Mouse (Mus musculus): ENCODE data around the gene Ube2r2. TPM values are rescaled to one million over a fixed set of nuclear protein-coding genes. Genes with fewer than 3 reads are reported as not detected.

Ube2r2 gene
- polyA plus RNA-seq, 1 experiment = 18.8 TPM

DNA sequence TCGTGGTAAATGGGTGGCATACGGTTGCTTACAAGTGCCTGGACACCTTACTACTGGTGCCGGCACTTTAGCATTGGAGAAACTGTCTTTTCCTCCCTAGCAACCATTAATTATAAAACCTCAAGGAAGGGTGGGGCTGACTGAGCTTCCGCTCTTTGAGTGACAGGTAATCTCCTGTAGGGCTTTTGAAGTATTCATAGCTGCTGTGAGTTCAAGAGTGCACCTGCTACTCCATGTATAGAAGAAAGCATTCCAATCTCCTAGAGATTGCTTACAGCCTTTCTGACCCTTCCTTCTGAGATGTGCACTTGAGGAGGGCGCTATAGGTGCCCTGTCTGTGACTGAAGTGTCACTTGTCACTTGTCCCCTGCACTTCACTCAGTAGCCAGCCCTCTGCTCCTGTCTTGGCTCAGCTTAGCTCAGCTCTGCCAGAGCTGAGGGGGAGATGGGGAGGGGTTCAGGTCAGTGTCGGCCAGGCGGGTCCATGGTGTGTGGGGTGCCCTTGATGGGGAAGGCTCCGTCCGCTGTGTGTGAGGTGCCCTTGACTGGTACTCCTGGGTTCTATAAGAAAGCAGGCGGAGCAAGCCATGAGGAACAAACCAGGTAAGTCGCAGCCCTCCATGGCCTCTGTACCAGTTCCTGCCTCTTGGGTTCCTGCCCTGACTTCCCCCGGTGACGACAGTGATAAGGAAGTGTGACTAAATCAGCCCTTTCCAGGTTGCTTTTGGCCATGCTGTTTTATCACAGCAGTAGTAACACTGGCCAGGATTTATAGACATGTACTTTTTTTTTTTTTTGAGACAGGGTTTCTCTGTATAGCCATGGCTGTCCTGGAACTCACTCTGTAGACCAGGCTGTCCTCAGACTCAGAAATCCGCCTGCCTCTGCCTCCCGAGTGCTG is 44.5 kb downstream of the Ube2r2 start:
- Histone ChIP-seq H3K36me3 (ENCODE audit: control insufficient read depth, insufficient read depth, low read length) (peaks cover 2% of the 10 kb centered on the region; the same call in 1 of the 2 replicates), H3K27me3 (ENCODE audit: control insufficient read depth, insufficient read depth, low read length) (no peaks in the 10 kb centered on the region), H3K27ac (ENCODE audit: control insufficient read depth, insufficient read depth, low read depth, low read length) (no peak overlapping the region), H3K4me1 (ENCODE audit: control insufficient read depth, insufficient read depth, low read length) (no peaks in the 10 kb centered on the region), H3K4me3 (ENCODE audit: control insufficient read depth, low read depth, low read length) (no peak overlapping the region)
- no peak for TF ChIP-seq CTCF (IDR thresholded peaks at IDR 0.05; ENCODE audit: control insufficient read depth, insufficient read depth, insufficient replicate concordance, low read depth, low read length)
- TF ChIP-seq POLR2A (IDR thresholded peaks at IDR 0.05; ENCODE audit: control insufficient read depth, low read depth, low read length) = no peak

DNA sequence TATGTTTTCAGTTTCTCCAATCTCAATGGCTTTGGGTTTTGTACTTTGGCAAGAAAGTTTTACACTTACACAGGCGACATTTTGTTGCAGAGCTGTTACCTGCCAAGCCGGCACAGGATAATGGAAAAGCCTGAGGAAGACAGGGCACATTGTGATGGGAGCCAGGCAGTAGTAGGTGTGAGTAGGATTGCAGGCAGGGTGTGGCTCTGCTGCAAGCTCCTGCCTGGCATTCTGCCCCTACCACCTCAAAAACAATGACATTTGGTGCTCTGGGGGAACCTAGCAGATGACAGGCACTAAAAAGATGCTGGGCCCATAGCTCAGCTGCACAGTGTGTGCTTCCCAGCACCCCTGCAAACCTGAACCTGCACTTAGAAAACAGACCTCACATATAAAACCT is 54.3 kb downstream of the Ube2r2 start:
- Histone ChIP-seq H3K36me3 (ENCODE audit: control insufficient read depth, insufficient read depth, low read length) (no peaks in the 10 kb centered on the region), H3K4me1 (ENCODE audit: control insufficient read depth, insufficient read depth, low read length) (no peaks in the 10 kb centered on the region), H3K4me3 (ENCODE audit: control insufficient read depth, low read depth, low read length) (no peak overlapping the region), H3K27ac (ENCODE audit: control insufficient read depth, insufficient read depth, low read depth, low read length) (no peak overlapping the region), H3K27me3 (ENCODE audit: control insufficient read depth, insufficient read depth, low read length) (no peaks in the 10 kb centered on the region)
- no peak for TF ChIP-seq CTCF (IDR thresholded peaks at IDR 0.05; ENCODE audit: control insufficient read depth, insufficient read depth, insufficient replicate concordance, low read depth, low read length)
- no peak for TF ChIP-seq POLR2A (IDR thresholded peaks at IDR 0.05; ENCODE audit: control insufficient read depth, low read depth, low read length)

DNA sequence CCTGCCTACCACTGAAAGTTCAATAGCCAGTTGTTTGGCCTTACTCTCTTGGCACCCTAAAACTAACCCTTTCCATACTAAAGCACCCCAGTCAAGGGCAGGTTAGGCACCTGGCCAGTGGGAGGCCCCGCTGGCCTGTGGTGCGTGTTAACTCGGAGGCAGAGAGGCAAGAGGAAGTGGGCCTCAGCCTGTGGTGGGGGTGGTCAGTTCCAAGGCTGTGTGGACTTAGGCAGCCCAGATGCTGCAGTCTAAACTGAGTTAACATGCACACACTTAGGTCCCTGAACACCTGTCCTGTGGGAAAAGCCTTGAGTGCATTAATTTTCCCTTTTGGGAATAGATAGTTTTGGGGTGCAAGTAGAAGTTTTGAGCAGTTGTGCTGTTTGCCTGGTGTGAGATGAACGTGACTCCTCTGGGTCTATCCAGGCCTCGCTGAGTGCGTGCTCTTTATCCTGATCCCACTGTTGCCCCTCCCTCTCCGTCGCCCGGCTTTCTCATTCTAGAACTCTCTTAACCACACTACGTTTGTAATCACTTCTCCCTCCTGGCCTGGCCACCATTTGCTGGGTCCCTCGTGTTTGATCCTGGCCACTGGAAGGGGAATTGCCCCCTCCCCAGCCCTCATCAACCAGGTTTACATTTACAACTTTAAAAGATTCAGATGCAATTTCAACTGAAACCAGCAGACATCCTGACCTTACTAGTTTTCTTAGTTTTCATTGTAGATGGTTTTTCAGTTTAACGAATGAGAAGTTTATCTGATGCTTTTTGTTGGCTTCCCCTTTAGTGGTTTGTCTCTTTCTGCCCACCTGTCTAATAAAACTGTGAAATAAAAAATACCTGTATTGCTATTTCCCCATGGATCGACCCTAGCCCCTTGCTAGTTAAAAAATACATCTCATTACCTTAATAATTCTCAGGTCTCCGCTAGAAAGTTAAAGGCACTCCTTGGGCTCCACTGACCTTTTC is 57.3 kb downstream of the Ube2r2 start:
- Histone ChIP-seq H3K27me3 (ENCODE audit: control insufficient read depth, insufficient read depth, low read length) (no peaks in the 10 kb centered on the region), H3K4me3 (ENCODE audit: control insufficient read depth, low read depth, low read length) (no peak overlapping the region), H3K4me1 (ENCODE audit: control insufficient read depth, insufficient read depth, low read length) (no peaks in the 10 kb centered on the region), H3K36me3 (ENCODE audit: control insufficient read depth, insufficient read depth, low read length) (no peaks in the 10 kb centered on the region), H3K27ac (ENCODE audit: control insufficient read depth, insufficient read depth, low read depth, low read length) (no peak overlapping the region)
- TF ChIP-seq POLR2A (IDR thresholded peaks at IDR 0.05; ENCODE audit: control insufficient read depth, low read depth, low read length) = no peak
- no peak for TF ChIP-seq CTCF (IDR thresholded peaks at IDR 0.05; ENCODE audit: control insufficient read depth, insufficient read depth, insufficient replicate concordance, low read depth, low read length)

DNA sequence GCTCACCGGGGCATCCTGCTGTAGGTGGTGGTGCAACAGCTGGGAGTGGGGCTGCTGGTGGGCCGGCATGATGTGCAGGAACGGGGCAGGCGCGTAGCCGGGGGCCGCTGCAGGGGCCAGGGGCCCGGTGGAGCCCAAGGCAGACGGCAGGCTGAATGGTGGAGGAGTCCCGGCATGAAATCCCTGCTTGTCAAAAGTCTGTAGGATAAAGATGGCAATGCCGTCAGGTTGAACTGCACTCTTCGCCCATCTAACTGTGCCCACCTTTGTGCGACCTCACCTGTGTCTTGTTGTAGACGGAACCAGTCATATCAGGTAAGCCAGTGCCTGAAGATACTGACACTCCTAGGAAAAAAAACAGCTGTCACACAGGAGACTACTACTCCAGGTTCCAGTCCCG is 59.8 kb downstream of the Ube2r2 start:
- no peak overlapping the region for H3K27ac ChIP-seq (ENCODE audit: control insufficient read depth, insufficient read depth, low read depth, low read length)
- H3K4me3 ChIP-seq (ENCODE audit: control insufficient read depth, low read depth, low read length) = no peak overlapping the region
- peaks cover 4% of the 10 kb centered on the region for H3K36me3 ChIP-seq (ENCODE audit: control insufficient read depth, insufficient read depth, low read length)
- H3K27me3 ChIP-seq (ENCODE audit: control insufficient read depth, insufficient read depth, low read length) = no peaks in the 10 kb centered on the region
- TF ChIP-seq CTCF (IDR thresholded peaks at IDR 0.05; ENCODE audit: control insufficient read depth, insufficient read depth, insufficient replicate concordance, low read depth, low read length) = no peak
- H3K4me1 ChIP-seq (ENCODE audit: control insufficient read depth, insufficient read depth, low read length) = no peaks in the 10 kb centered on the region

DNA sequence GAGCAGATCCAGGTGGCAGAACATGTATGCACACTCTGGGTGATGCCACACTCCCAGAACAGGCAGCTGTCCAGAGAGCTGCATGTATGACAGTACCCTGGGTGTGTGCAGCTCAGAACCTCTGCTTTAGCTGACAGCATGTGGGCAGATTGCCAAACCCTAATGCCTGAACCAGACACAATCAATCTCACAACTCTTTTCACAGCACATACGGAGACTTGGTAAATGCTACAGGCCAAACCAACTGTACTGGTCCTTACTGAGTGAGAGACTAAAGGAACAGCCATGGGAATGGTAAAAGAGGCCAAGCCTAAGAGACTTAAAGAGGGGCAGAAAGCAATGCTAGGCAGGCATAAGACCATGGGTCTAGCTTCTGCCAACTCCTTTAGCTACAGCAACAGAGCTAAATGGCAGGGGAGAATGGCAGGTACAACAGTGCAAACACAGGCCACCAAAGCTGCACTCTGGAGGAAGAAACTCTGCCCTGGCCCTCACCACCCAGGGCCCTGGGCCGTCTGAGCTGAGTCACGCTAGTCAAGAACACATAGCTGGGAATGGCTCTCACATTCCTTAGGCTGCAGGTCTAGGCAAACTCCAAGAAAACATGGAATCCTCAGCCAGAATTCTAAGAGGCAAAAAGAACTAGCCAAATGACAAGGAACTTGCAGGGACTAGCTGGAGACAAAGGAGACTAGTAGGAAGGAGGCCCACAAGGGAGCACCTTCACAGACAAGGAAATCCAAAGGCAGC is 61.5 kb downstream of the Ube2r2 start:
- H3K27me3 ChIP-seq (ENCODE audit: control insufficient read depth, insufficient read depth, low read length) = no peaks in the 10 kb centered on the region
- H3K36me3 ChIP-seq (ENCODE audit: control insufficient read depth, insufficient read depth, low read length) = peaks cover 8% of the 10 kb centered on the region
- H3K4me3 ChIP-seq (ENCODE audit: control insufficient read depth, low read depth, low read length) = no peak overlapping the region
- no peak for TF ChIP-seq CTCF (IDR thresholded peaks at IDR 0.05; ENCODE audit: control insufficient read depth, insufficient read depth, insufficient replicate concordance, low read depth, low read length)
- no peak for TF ChIP-seq POLR2A (IDR thresholded peaks at IDR 0.05; ENCODE audit: control insufficient read depth, low read depth, low read length)
- no peaks in the 10 kb centered on the region for H3K4me1 ChIP-seq (ENCODE audit: control insufficient read depth, insufficient read depth, low read length)
- H3K27ac ChIP-seq (ENCODE audit: control insufficient read depth, insufficient read depth, low read depth, low read length) = no peak overlapping the region

DNA sequence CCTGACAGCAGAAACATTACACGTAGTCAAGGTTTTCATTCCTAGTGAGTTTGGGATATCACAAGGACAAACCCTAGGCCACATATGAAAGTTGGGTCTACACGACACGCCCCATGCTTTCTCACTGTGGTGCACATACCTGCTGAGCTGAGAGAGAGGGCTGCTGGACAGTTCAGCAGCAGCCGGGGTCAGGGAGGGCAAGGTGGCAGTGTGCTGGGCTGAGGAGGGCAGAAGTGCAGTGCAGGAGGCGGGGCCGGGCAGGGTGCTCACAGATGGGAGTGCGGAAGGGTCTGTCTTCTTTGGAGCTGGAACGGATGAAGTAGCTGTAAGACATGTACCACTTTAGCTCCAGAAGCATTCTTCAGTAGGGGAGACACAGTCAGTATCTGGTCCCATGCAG is 66.6 kb downstream of the Ube2r2 start:
- Histone ChIP-seq H3K4me1 (ENCODE audit: control insufficient read depth, insufficient read depth, low read length) (no peaks in the 10 kb centered on the region), H3K27me3 (ENCODE audit: control insufficient read depth, insufficient read depth, low read length) (no peaks in the 10 kb centered on the region), H3K4me3 (ENCODE audit: control insufficient read depth, low read depth, low read length) (no peak overlapping the region), H3K27ac (ENCODE audit: control insufficient read depth, insufficient read depth, low read depth, low read length) (no peak overlapping the region), H3K36me3 (ENCODE audit: control insufficient read depth, insufficient read depth, low read length) (peaks cover 19% of the 10 kb centered on the region)
- TF ChIP-seq POLR2A (IDR thresholded peaks at IDR 0.05; ENCODE audit: control insufficient read depth, low read depth, low read length) (no peak), CTCF (IDR thresholded peaks at IDR 0.05; ENCODE audit: control insufficient read depth, insufficient read depth, insufficient replicate concordance, low read depth, low read length) (no peak)

All from testis, adult 2 months (tissue).